Mouse (Mus musculus) lung, adult 2 months (tissue): ENCODE data around the gene Prkg1.

Source experiments
- CTCF ChIP-seq: fragments of 200-500 bp; IDR thresholded peaks from 2 replicates; pipeline ENCODE4 v1.5.1; 2011; ENCODE audit warnings: mild to moderate bottlenecking, low read length, control low read depth; ENCODE audit not compliant: insufficient read depth
- POLR2A ChIP-seq: fragments of 200-500 bp; IDR thresholded peaks from 2 replicates; pipeline ENCODE4 v1.6.1; 2011; ENCODE audit warnings: low read depth, mild to moderate bottlenecking, control low read depth, low read length, borderline replicate concordance; ENCODE audit errors: extremely low read depth

- no peak for TF ChIP-seq POLR2A
- TF ChIP-seq CTCF = no peak
Observed at GRCm38 (mm10) chr19:31114690-31115089, 650.1 kb downstream of the Prkg1 start.
